Mouse (Mus musculus): ENCODE measurements around the gene Clk1. TPM values are rescaled to one million over a fixed set of nuclear protein-coding genes. Genes with fewer than 3 reads are reported as not detected.

The Clk1 gene
- polyA plus RNA-seq, 1 experiment from 2014 or later, result 143 TPM

DNA sequence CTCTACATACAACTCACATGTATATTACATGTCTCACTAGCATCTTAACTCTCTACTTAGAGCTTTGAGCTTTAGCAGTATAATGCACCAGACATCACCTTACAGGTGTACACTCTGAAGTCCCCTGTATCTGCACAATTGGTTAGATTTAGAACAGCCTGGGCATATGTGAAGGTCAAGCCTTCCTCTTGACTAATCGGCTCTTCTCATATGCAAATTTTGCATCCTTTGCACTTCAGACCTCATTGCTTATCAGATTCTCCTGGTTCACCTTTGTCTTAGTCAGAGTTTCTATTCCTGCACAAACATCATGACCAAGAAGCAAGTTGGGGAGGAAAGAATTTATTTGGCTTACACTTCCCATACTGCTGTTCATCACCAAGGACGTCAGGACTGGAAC is 54.1 kb downstream of the Clk1 start:
- Histone ChIP-seq H3K4me1 (replicated peaks; ENCODE audit: control insufficient read depth, insufficient read depth, low read length) (no peaks in the 10 kb centered on the region), H3K36me3 (replicated peaks; ENCODE audit: control insufficient read depth, insufficient read depth) (no peaks in the 10 kb centered on the region), H3K9me3 (ENCODE audit: control insufficient read depth, low read length) (no peaks in the 10 kb centered on the region), H3K4me2 (replicated peaks) (no peak overlapping the region), H3K9ac (no peak overlapping the region), H3K27me3 (ENCODE audit: control insufficient read depth, insufficient read depth, low read length) (no peaks in the 10 kb centered on the region), H3K27ac (no peak overlapping the region), H3K4me3 (replicated peaks; ENCODE audit: low read length) (no peak overlapping the region)
- WGBS, result 77% methylated on average over 2 of the region's 2 CpGs
- no peak for DNase-seq (ENCODE audit: low spot score)
- ATAC-seq (ENCODE audit: low FRiP score), result no peak

DNA sequence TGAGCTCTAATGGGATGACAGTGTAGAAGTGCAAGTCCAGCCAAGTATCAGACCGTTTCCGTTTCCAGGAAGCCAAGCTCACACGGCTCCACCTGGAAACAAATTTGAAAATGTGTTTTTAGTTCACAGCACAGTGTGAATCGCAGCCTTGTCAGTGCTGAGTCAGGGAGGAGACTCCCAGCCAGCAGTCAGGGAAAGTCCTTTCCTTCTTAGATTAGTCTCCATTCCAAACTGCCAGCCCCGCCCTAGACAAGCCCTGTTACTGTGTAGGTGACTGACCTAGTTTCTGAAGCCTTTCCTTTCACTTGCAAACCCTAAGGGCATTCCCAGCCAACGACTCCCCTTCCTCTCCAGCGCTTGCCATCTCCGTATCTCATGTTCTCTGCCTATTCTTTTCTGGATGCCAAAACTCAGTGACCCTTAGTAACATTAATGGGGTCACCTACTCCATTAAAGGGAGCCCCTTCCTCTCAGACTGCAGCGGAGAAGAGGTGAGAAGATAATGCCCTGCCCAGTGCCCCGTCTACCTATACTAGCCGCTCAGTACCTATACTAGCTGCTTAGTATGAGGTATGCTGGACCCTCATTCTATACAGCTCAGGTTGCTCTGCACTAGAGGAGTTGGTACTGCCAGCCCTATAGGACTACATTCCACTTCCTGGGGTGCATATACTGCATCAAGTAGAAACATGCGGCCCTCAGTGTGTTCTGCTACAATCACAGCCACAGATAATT is 57.0 kb downstream of the Clk1 start:
- 85% methylated on average over 12 of the region's 12 CpGs for WGBS
- no peak overlapping the region for H3K9ac ChIP-seq
- ATAC-seq (ENCODE audit: low FRiP score), result no peak
- H3K36me3 ChIP-seq (replicated peaks; ENCODE audit: control insufficient read depth, insufficient read depth), result no peaks in the 10 kb centered on the region
- no peaks in the 10 kb centered on the region for H3K4me1 ChIP-seq (replicated peaks; ENCODE audit: control insufficient read depth, insufficient read depth, low read length)
- H3K4me2 ChIP-seq (replicated peaks), result no peak overlapping the region
- H3K9me3 ChIP-seq (ENCODE audit: control insufficient read depth, low read length), result no peaks in the 10 kb centered on the region
- H3K4me3 ChIP-seq (replicated peaks; ENCODE audit: low read length), result no peak overlapping the region
- H3K27me3 ChIP-seq (ENCODE audit: control insufficient read depth, insufficient read depth, low read length), result no peaks in the 10 kb centered on the region
- DNase-seq (ENCODE audit: low spot score), result no peak
- no peak overlapping the region for H3K27ac ChIP-seq

DNA sequence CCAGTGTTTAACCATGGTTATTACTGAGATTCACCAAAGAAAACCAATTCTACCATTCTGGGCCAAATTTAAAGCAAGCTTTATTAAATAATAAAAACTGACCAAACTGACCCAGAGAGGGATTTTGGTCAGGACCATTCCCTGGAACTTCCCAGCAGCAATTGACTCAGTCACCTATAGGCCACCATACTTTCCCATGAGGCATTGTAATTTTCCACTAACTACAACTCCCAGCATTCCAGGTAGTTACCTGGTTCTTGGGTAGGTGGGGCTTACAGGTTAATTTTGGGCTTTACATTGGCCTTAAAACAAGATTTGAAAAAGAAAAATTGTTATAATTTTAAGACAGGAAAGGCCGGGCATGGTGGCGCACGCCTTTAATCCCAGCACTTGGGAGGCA is 58.0 kb downstream of the Clk1 start:
- no peak overlapping the region for H3K9ac ChIP-seq
- no peaks in the 10 kb centered on the region for H3K9me3 ChIP-seq (ENCODE audit: control insufficient read depth, low read length)
- no peaks in the 10 kb centered on the region for H3K36me3 ChIP-seq (replicated peaks; ENCODE audit: control insufficient read depth, insufficient read depth)
- no peaks in the 10 kb centered on the region for H3K27me3 ChIP-seq (ENCODE audit: control insufficient read depth, insufficient read depth, low read length)
- H3K4me3 ChIP-seq (replicated peaks; ENCODE audit: low read length), result no peak overlapping the region
- 98% methylated on average over 3 of the region's 3 CpGs for WGBS
- ATAC-seq (ENCODE audit: low FRiP score), result no peak
- no peak for DNase-seq (ENCODE audit: low spot score)
- H3K4me2 ChIP-seq (replicated peaks), result no peak overlapping the region
- H3K4me1 ChIP-seq (replicated peaks; ENCODE audit: control insufficient read depth, insufficient read depth, low read length), result no peaks in the 10 kb centered on the region
- H3K27ac ChIP-seq, result no peak overlapping the region

DNA sequence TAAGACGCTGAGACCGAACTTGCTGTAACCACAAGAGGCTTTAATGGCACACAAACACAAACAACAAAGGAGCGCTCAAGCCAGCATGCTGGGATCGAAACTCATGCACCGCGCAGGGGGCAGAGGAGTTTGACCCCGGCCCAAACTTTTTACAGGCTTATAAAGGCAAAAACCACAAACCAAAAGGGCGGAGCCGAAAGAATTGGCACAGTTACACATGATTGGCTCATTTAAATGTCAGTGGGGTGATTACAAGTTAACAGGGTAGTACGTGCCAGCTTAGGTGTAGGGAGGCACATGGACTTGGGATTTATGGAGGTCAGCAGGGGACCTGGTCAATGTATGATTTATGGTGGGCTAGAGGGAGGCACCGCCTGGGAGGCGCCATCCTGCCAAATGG is 59.3 kb downstream of the Clk1 start:
- ATAC-seq (ENCODE audit: low FRiP score) (no peak), DNase-seq (ENCODE audit: low spot score) (no peak)
- H3K27me3 ChIP-seq (ENCODE audit: control insufficient read depth, insufficient read depth, low read length), result no peaks in the 10 kb centered on the region
- no peak overlapping the region for H3K4me2 ChIP-seq (replicated peaks)
- no peak overlapping the region for H3K4me3 ChIP-seq (replicated peaks; ENCODE audit: low read length)
- no peaks in the 10 kb centered on the region for H3K4me1 ChIP-seq (replicated peaks; ENCODE audit: control insufficient read depth, insufficient read depth, low read length)
- H3K9me3 ChIP-seq (ENCODE audit: control insufficient read depth, low read length), result no peaks in the 10 kb centered on the region
- H3K27ac ChIP-seq, result no peak overlapping the region
- 90% methylated on average over 12 of the region's 12 CpGs for WGBS
- H3K36me3 ChIP-seq (replicated peaks; ENCODE audit: control insufficient read depth, insufficient read depth), result no peaks in the 10 kb centered on the region
- no peak overlapping the region for H3K9ac ChIP-seq

DNA sequence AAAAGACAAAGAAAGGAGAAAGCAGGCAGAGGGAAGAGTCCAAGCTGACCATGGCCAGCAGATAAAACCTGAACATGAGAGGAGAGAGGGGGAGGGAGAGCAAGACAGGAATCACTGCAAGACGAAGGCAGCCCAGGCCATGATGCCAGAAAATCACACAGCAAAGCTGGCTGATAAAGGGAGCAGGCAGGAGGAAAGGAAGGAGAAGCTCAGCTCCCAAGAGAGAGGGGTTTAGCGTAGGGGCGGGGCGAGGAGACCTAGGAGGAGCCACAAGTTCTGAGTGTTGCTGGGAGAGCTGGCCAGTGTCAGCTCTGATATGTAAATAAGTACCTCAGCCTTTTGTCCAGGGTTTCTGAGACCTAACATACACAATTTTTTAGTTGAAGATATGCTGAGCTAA is 61.6 kb downstream of the Clk1 start:
- Histone ChIP-seq H3K27ac (no peak overlapping the region), H3K4me2 (replicated peaks) (no peak overlapping the region), H3K36me3 (replicated peaks; ENCODE audit: control insufficient read depth, insufficient read depth) (no peaks in the 10 kb centered on the region), H3K9ac (no peak overlapping the region), H3K9me3 (ENCODE audit: control insufficient read depth, low read length) (no peaks in the 10 kb centered on the region), H3K4me3 (replicated peaks; ENCODE audit: low read length) (no peak overlapping the region), H3K4me1 (replicated peaks; ENCODE audit: control insufficient read depth, insufficient read depth, low read length) (no peaks in the 10 kb centered on the region), H3K27me3 (ENCODE audit: control insufficient read depth, insufficient read depth, low read length) (no peaks in the 10 kb centered on the region)
- ATAC-seq (ENCODE audit: low FRiP score) (no peak), DNase-seq (ENCODE audit: low spot score) (no peak)
- 48% methylated on average over 4 of the region's 4 CpGs for WGBS

Other genes with a start within 250 kb of the Clk1 start
- gene Aox4, start 213.7 kb downstream of the Clk1 start, polyA plus RNA-seq (2014; fragmentation: Nextera tagmentation; extraction: Ambion mirVana), result 0.39 and 0.54 TPM in 2 replicates
- 0.05 TPM in 1 of 2 replicates, not detected in the other for gene Aox2, start 145.7 kb downstream of the Clk1 start, polyA plus RNA-seq (2014; fragmentation: Nextera tagmentation; extraction: Ambion mirVana)
- gene Bzw1, start 31.2 kb downstream of the Clk1 start, polyA plus RNA-seq (2014; fragmentation: Nextera tagmentation; extraction: Ambion mirVana), result 372 and 407 TPM in 2 replicates
- gene Nif3l1, start 21.1 kb upstream of the Clk1 start, polyA plus RNA-seq (2014; fragmentation: Nextera tagmentation; extraction: Ambion mirVana), result 50.4 and 51.6 TPM in 2 replicates
- 48.7 and 57.8 TPM in 2 replicates for gene Ppil3, start 21.4 kb upstream of the Clk1 start, polyA plus RNA-seq (2014; fragmentation: Nextera tagmentation; extraction: Ambion mirVana)
- 19.7 and 21.5 TPM in 2 replicates for gene Orc2, start 81.0 kb upstream of the Clk1 start, polyA plus RNA-seq (2014; fragmentation: Nextera tagmentation; extraction: Ambion mirVana)
- 15.7 and 18.5 TPM in 2 replicates for gene Fam126b, start 162.3 kb upstream of the Clk1 start, polyA plus RNA-seq (2014; fragmentation: Nextera tagmentation; extraction: Ambion mirVana)
- gene Ndufb3, start 162.3 kb upstream of the Clk1 start, polyA plus RNA-seq (2014; fragmentation: Nextera tagmentation; extraction: Ambion mirVana), result 179 and 220 TPM in 2 replicates

All from hindbrain, embryonic 14.5 days (tissue).